Mouse (Mus musculus): Measurements from ENCODE around the gene Thbs4. TPM values are rescaled to one million over a fixed set of nuclear protein-coding genes. Genes with fewer than 3 reads are reported as not detected.
"Not testable (repeated sequence)": the region's sequence is repeated elsewhere in the genome, so short reads cannot be mapped to it uniquely, and the experiment has no call there.

Thbs4 gene
- 1 to 10 TPM; 2.6 to 3.1 TPM for total RNA-seq (2021)
- long read RNA-seq, experiment 1, partial matches to known transcripts, result 5 of 5 reads
- long read RNA-seq, experiment 1, other reads (novel, unspliced or antisense), result 0 of 5 reads
- long read RNA-seq, experiment 2, result 0 reads

- DNase-seq, result peak in 1 of 2 experiments; percentile 17
These were observed at the start of gene Thbs4 for GRCm38 (mm10) chr13:92794462-92795214. Gene Thbs4, minus strand, starts transcription at chr13:92794818.

GRCm38 (mm10) chr13:92833162-92833561 lies 38.5 kb upstream of the Thbs4 start:
- no peak for DNase-seq

- no peak for DNase-seq
These were observed 34.2 kb upstream of the Thbs4 start for GRCm38 (mm10) chr13:92828820-92829219.

- no peak for DNase-seq
These were observed 22.7 kb upstream of the Thbs4 start for GRCm38 (mm10) chr13:92817357-92817756.

GRCm38 (mm10) chr13:92816329-92816728 lies 21.7 kb upstream of the Thbs4 start:
- no peak for DNase-seq

- DNase-seq, result not testable (repeated sequence)
These were observed 16.0 kb upstream of the Thbs4 start for GRCm38 (mm10) chr13:92810592-92810991.

- no peak for DNase-seq
These were observed 13.2 kb upstream of the Thbs4 start for GRCm38 (mm10) chr13:92807849-92808248.

GRCm38 (mm10) chr13:92806785-92807184 lies 12.2 kb upstream of the Thbs4 start:
- DNase-seq, result no peak

- DNase-seq, result no peak
These were observed 4.8 kb upstream of the Thbs4 start for GRCm38 (mm10) chr13:92799306-92799925.

- no peak for DNase-seq
These were observed 4.2 kb upstream of the Thbs4 start for GRCm38 (mm10) chr13:92798830-92799229.

GRCm38 (mm10) chr13:92793636-92794035 lies 982 bp downstream of the Thbs4 start:
- DNase-seq, result no peak

- DNase-seq, result no peak
These were observed 3.1 kb downstream of the Thbs4 start for GRCm38 (mm10) chr13:92791474-92791873.

- DNase-seq, result no peak
These were observed 10.3 kb downstream of the Thbs4 start for GRCm38 (mm10) chr13:92784311-92784710.

GRCm38 (mm10) chr13:92783551-92783950 lies 11.1 kb downstream of the Thbs4 start:
- no peak for DNase-seq

- DNase-seq, result no peak
These were observed 13.7 kb downstream of the Thbs4 start for GRCm38 (mm10) chr13:92780927-92781326.

- DNase-seq, result no peak
These were observed 14.5 kb downstream of the Thbs4 start for GRCm38 (mm10) chr13:92780076-92780475.

GRCm38 (mm10) chr13:92778642-92779041 lies 16.0 kb downstream of the Thbs4 start:
- DNase-seq, result no peak

GRCm38 (mm10) chr13:92775916-92776315 lies 18.7 kb downstream of the Thbs4 start:
- no peak for DNase-seq

GRCm38 (mm10) chr13:92774887-92775286 lies 19.7 kb downstream of the Thbs4 start:
- DNase-seq, result peak in 1 of 2 experiments; percentile 47

GRCm38 (mm10) chr13:92772500-92772899 lies 22.1 kb downstream of the Thbs4 start:
- no peak for DNase-seq

- no peak for DNase-seq
These were observed 23.1 kb downstream of the Thbs4 start for GRCm38 (mm10) chr13:92771566-92771965.

- no peak for DNase-seq
These were observed 29.0 kb downstream of the Thbs4 start for GRCm38 (mm10) chr13:92765454-92766242.

GRCm38 (mm10) chr13:92762322-92762721 lies 32.3 kb downstream of the Thbs4 start:
- no peak for DNase-seq
